Mouse (Mus musculus) urinary bladder, postnatal 14 days (tissue): ENCODE results near the gene Camta1.

ENCODE experiments used
- DNase-seq: peaks from one replicate; pipeline ENCODE4 v3.0.0; 2021; ENCODE audit warnings: low spot score

The Camta1 gene

DNA sequence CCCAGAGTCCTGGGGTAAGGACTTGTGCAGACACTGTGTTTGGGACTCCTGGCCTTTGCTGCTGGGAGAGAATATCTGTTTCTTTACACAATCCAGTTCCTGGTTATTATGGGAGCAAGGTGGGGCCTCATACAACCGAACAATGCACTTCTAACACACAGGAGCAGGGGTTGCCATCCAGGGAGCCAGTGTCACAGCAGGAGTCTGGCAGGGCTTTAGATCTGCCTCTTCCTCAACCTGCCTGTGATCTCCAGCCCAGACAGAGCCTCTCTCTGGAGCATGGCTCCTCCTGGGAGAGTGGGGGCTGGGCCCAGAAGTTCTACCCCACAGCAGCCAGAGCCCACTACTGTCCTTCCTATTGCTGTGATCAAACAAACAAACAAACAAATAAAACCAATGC, 483.9 kb downstream of the Camta1 start:
- DNase-seq: no peak

DNA sequence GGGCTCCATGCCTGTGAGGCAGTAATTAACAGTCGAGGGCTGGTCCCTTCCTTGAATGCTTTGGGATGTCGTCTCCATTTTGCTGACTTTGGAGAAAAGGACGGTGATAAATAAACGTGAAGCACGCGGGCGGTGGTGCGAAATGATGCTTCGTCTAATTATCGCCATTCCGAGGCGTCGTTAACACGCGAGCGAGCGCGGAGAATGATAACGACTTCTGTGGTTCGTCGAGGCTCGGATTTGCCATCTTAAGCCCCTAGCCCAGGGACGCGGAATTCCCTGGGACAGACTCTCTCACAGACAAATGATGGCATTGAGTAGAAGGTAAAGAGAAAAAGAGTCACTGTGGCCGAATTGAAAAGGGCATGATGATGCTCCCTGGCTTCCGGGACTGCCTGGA, 485.4 kb downstream of the Camta1 start:
- DNase-seq: no peak

DNA sequence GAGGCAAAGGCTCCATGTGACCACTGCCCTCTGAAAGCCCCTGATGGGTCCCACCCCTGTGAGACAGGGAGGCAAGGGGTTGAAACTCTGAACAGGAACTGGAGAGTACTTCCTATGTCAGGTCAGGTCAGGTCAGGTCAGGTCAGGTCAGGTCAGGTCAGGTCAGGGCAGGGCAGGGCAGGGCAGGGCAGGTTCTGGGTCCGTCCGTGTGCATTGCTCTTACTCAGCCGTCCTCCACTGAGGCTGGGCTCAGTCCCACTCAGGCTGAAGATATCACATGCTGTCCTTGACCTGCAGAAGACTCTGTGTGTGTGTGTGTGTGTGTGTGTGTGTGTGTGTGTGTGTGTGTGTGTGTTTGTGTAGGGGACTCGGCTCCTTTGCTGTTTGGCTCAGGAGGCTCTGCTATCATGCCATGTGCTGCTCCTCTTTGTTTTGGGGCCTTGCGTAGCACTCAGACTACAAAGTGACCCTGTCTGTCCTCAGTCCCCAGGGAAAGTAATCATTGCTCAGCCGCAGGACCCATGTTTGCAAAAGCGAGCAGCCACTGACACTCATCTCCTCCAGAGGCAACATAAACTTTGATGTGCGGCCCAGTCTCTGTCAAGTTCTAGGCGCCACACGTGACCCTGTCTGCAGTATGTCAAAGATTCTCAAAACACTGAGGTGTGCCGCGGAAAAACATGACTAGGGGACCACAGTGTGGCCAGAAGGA, 488.7 kb downstream of the Camta1 start:
- no peak for DNase-seq

DNA sequence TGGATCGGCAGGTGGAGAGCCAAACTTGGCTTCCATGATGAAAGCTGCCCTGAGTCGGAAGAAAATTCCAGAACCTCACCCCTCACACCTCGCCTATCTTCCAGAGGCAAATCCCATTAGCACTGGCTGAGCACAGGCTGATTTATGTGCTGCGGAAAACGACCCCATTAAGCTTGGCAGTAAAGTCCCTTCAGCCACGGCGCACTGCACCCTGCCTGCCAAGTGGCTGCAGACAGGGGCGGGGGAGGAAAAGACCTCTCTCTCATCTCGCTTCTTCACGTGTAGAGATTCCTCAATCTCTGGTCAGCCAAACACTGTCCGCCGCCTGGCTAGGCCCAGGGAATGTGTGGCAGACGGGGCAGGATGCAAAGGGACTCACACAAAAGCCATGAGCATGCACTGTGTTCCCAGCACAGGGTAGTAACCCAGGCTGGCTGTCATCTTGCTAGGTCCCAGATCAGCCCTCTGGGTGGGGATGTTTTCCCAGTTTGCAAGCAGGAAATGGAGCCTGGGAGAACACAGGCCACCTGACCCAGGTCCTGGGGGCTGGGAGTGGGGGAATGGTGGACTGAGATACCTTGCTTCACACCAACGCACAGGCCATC, 494.6 kb downstream of the Camta1 start:
- DNase-seq: no peak

DNA sequence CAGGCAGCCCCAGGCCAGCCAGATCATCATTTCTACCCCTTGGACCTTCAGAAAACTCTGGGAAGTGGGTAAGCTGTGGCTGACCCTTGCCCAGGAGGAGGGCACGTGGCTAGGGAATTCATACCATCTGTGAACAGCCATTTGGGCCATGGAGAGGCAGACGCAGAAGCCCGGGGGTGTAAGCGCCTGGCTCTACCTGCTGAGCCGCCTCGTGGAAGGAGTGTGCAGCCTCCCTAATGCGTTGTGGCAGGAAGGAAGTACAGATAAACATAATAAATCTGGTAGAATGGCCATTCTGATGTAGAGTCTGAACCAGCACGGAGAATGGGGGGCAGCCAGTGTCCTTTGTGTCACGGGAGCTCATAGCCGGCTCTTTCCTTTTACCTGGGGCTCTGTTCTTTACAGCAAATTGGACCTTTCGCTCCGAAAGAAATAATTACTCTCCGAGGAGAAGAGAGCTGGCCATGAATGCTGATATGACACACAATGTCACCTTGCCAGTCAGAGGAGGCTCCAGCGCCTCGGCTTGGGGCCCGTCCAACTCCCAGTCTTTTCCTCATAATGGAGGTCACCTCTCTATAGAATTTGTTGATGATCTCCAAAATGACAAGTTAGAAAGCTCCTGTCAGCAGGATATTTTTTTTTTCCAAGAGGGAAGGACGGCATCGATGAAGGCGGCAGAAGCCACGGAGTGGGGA, 500.6 kb downstream of the Camta1 start:
- DNase-seq: no peak

DNA sequence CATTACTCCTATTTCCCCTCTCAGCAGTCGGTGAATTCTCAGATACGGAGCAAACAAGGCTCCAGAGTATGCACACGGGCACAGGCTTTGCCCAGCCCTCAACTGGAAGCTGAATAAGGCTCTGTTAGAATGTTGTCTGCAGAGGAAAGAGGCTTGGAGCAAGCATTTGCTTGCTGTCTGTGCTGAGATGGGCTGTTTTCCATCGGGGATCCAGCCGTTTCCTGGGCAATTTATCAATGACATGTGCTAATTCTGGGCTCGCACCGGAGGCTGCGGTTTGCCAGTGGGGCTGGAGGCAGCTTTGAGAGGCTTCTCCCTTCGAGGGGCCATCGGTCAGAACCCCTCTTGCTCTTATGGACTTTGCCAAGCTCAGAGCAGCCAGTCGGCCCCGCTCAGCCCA, 506.2 kb downstream of the Camta1 start:
- no peak for DNase-seq

DNA sequence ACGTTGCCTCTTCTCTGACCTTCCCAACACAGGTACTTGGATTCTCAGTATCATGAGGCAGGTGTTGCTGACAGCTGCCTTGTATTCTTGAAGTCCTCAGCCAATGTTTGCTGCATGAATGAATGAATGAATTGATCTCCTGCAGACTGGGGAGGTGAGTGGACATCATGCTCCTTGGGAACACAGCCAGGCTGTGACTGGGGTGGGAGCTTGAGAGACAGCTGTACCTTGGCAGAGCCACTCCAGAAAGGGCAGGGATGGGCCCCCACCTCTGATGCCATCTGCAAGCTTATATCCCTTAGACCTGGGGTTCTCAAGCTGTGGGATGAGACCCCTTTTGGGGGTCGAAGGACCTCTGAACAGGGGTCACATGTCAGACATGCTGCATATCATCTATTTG, 508.9 kb downstream of the Camta1 start:
- DNase-seq: no peak

DNA sequence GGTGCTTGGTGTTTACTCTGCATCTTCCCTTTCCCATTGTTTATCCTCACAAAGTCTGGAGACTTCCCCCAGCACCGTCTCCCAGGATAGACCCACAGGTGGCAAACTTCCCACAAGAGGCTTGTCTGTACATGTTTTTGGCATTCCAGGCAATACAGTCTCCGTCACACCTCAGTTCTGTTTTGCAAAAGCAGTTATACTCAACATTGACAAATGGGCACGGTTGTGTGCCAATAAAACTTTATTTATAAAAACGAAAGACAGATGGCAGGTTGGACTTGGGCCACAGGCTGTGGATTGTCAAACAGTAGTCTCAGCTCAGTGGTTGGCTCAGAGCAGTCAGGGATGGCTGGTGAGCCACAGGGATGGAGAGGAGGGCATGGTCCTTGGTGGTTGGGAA, 509.4 kb downstream of the Camta1 start:
- DNase-seq: no peak

DNA sequence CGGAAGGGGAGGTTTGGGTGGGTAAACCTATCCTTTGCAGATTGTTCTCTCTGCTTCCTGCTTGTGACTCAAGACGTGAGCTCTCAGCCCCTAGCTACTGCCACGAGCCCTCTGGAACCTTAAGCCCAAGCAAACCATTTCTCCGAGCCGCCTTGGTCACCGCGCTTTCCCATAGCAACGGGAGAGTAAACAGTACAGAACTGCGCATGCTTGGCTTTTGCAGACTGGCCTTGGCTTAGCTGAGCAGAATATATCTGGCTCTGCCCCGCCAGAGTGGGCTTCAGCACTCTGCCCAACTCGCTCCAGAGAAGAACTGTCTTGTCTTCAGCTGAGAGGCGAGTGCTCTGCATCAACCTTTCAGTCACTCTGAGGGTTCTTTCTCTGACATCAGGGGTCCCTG, 509.9 kb downstream of the Camta1 start:
- no peak for DNase-seq

DNA sequence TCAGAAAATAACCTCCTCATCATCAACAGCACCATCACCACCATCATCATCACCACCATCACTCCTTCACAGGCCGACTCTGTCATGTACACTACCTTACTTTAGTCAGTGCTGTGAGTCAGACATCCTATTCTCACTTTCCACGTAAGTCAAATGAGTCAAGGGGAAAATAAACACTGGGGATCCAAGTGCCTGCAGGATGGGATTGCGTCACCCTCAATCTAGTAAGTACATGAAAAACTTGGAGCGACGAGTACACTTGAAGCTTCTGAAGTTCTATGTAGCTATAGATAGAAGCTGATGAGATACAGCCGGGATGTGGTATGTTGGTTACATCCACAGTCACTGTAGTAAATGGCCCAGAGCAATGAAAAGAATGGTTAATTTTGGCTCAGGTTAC, 514.1 kb downstream of the Camta1 start:
- DNase-seq: no peak

DNA sequence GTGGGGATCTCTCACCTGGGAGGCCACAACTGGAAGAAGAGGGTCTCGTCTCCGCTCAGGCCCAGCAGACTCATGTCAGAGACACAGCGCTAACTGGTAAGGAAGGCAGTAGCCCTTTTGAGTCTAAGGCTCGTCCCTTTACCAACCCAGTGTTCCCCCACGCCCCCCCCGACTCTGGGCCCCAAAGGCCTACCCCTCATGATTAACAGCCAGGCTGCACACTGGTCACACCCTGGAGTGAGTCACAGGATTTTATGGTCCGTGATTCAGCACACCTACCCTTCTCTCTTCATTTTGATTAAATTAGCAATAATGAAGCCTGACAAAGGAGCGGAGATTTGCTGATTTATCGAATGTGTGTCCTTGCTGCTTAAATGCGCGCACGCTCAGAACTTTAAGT, 515.0 kb downstream of the Camta1 start:
- DNase-seq: no peak

DNA sequence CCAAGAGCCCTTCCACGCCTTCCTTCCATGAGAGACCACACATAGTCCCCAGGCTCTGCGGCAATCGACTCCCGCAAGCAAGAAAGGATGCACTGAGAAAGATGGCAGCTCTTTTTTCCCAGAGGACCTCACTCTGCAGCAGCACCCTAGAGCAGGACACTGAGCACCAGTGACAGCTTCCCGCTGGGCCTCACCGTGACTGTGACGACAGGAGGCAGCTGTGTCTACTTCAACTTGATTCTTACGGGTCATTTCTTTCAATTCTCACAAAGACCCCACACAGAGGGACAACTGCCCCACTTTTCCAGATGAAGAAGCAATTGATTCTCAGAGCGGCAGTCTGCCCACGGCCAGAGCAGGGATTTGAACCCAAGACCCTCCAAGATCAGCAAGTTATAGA, 516.9 kb downstream of the Camta1 start:
- no peak for DNase-seq

DNA sequence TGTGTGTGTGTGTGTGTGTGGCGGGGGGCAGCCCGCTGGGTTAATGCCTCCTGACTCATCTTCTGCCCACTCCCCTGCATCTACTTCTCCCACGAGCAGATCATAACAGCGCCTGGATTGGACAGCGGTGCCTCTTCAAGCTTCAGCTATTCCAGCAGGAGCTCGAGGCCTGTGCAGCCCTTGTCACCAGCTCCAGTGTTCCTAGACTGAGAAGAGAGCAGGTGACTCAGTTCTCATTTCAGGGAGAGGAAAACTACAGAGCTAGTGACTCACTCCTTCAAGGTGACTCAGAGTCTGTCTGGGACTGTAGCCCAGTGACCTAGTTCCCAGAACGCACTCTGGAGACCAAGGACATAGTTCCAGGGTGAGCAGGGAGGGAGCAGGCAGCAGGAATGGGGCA, 522.3 kb downstream of the Camta1 start:
- peak; percentile 56 for DNase-seq

DNA sequence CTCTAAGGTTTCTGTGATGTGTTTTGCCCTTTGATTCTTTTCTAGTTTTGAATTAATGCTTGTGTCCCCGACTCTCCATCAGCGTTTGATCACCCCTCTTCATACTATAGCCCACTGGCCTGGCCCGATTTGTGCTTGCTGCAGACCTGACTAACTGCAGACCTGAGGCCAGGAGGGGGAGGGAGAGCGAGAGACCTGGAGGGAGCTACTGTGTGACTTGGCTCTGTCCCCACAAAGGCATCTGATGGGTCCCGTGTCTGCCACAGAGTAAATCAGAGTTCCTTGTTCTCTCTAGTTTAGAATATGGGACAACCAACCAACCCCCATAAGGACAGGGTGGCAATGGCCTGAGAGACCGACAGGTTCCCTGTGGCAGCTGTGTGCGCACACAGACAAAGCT, 522.7 kb downstream of the Camta1 start:
- no peak for DNase-seq

DNA sequence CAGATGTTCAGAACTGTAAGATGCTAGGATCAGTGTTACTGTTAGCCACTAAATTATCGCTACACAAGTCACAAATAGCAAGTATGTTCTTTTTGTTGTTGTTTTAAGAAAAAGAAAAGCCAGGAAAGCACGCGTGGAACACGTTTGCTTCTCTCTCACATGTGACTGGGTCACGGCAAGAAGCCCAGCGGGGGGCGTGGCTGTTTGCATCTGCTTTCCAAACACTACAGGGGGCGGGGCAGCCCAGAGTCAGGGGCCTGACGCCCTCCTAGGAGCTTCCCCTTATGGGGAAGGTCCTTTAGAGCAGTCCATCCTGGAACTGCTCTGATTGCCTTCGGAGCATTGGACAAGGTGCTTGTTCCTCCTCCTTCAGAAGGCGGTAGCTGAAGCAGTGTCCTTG, 524.1 kb downstream of the Camta1 start:
- no peak for DNase-seq

DNA sequence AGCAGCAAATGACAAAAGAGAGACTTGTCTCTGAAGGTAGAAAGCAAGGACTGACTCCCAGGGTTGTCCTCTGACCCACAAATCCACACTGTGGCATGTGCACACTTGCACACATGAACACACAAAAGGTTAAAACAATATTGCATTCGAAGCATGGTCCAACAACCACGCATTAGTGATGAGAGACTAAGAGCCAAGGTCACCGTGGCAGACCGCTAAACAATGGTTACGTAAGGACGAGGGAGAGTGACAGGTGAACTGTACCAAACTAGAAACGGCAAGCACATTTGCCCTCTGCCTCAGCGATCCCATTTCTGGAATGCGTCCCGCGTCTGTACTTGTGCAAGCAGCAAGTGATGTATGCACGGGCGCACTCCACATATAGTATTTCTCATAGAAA, 525.3 kb downstream of the Camta1 start:
- DNase-seq: no peak

DNA sequence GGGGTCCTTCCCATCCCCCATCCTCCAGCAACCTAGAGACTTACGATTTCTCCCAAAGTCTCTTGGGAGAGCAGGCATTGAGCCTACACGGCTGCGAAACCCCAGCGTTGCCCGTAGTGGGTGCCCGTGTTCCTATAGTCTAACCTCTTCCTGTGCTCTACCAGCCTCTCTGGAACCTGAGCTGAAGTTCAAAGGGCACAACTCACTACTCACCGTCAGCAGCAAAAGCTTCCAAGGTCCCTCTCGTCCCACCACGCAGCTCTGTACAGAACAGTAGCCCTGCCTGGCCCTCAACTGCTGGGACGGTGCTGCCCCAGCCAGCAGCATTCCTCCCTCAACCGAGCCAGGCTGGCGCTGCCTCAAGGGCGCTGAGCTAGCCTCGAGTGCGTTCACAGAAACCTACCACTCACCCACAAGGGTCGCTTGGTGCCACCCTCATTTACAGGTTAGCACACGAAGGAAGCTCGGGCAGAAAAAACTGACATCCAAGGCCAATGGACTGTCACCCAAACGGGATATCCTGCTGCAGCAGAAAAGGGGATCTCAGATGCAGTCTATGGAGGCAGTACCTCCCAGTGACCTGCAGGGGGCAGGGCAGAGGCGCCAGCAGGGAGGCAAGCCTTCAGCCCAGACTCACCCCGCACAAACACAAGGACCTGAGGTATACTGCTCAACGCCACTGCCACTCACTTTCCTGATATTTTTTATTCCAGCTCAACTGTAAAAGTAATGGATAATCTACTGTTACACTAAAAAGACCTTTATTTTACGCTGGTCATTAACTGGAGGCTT, 526.5 kb downstream of the Camta1 start:
- peak; percentile 35 for DNase-seq

DNA sequence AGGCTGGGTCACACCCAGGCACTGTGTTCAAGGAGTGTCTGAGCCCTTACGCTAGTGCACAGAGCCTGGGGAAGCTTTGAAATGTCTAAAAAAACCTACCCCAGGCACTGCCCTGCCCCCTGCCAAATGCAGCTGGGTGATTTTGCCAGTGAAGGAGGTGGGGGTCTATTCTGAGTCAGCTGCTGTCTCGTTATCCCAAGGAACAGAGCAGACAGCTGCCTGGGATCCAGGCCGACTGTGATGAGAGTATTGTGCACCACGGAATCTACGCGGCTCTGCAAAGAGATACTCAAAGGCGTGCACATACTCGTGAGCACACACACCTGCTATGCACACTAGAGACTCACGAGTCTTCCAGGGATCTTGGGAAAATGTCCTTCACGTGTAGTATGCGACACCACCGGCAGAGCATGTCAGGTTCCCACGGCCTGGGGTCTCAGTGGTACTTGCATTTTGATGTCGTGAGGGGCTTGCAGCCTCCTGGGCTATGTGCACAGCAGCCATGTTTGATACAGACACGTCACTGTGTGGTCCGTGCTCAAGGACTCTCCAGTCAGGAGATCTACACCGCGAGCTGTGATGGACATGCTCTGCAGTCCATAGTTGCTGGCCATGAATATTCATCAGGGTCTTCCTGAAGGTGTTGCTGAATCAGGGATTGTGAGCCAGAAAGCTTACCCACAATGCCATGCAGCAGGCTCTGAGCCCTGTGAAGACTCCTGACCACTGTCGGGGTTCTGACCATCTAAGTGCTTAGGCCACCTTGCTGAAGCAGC, 529.4 kb downstream of the Camta1 start:
- DNase-seq: no peak

DNA sequence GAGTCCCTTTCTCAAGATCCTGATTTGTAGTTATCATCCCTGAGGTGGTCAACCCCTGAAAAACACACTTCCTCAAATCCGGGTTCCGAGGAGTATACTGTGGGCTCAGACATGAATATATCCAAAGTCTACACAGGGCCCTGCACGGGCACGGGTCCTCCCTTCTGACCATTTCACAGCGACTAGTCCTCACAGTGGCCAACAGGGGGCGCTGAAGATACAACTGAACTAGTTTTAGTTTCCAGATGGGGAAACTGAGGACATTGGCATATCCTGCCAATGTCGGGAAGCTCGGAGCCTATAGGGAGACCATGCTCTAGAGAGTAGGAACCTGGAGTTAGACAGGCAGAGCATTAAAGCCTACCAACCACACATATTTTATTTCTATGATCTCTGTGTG, 530.7 kb downstream of the Camta1 start:
- no peak for DNase-seq

DNA sequence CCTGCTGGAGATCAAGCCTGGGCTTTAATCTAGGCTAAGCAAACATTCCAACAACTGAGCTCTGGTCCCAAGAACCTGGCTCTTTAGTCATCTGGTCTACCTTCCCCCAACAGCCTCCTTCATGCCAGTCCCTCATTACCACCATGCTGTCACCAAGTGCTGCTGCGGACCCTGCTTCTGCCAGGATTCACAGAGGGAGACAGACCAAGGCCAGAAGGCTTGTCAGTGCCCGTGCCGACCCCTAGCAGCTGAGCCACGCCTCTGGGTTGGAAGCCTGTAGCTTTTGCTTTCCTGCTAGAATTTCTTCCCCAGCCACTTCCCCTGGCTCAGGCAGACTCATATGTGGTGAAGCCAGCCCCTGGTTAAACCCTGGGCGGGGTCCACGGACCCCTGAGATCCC, 533.6 kb downstream of the Camta1 start:
- no peak for DNase-seq

DNA sequence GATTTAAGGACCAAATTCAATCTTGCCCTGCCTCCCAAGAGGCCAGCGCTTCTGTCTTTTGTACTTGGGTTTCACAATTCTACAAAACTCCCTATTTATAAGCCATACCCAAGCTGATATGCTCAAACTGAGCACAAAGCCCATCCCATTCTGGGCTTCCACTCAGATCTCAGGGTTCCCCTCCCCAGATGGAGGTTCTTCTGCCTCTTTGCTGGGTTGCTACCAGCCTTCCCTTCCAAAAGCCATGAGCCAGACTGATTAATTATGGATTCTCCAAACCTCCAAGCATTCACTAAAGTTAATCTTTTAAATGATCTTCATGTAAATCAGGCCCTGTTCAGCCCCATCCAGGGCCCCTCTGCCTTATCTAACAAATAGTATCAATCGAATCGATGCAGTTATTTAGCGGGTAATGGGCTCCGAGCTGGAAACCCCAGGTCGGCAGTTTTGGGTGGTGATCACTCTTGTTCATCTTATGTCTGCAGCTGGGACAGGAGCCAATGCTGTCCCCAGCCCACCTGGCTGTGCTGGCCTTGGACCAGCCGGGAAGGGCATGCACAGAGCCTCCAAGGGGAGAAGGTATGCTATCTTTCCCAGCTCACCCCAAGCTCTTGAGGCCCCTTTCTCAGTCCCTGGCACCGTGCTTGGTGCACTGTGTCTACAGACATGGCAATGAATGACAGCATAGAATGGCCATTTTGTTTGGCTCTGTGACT, 534.5 kb downstream of the Camta1 start:
- DNase-seq: no peak
